Mouse (Mus musculus): Measurements from ENCODE around the gene C130073F10Rik.
"Not testable (repeated sequence)": the region's sequence is repeated elsewhere in the genome, so short reads cannot be mapped to it uniquely, and the experiment has no call there.

- TF ChIP-seq CTCF (IDR thresholded peaks at IDR 0.05; ENCODE audit: low read depth, low read length); POLR2A (IDR thresholded peaks at IDR 0.05; ENCODE audit: extremely low read depth, insufficient read depth, low read length): not testable (repeated sequence)
Observed at GRCm38 (mm10) chr4:101872031-101872430, 21.6 kb downstream of the C130073F10Rik start.
